Mouse (Mus musculus) thymus, adult 18-20 months (tissue): Measurements from ENCODE around the gene Peak1.
"Not testable (repeated sequence)": the region's sequence is repeated elsewhere in the genome, so short reads cannot be mapped to it uniquely, and the experiment has no call there.

Source experiments
- DNase-seq, 2 experiments: peaks; one replicate each; pipeline ENCODE4 v3.0.0; 2022; ENCODE audit warnings: mixed read lengths in 2 of 2

Peak1 gene

DNA sequence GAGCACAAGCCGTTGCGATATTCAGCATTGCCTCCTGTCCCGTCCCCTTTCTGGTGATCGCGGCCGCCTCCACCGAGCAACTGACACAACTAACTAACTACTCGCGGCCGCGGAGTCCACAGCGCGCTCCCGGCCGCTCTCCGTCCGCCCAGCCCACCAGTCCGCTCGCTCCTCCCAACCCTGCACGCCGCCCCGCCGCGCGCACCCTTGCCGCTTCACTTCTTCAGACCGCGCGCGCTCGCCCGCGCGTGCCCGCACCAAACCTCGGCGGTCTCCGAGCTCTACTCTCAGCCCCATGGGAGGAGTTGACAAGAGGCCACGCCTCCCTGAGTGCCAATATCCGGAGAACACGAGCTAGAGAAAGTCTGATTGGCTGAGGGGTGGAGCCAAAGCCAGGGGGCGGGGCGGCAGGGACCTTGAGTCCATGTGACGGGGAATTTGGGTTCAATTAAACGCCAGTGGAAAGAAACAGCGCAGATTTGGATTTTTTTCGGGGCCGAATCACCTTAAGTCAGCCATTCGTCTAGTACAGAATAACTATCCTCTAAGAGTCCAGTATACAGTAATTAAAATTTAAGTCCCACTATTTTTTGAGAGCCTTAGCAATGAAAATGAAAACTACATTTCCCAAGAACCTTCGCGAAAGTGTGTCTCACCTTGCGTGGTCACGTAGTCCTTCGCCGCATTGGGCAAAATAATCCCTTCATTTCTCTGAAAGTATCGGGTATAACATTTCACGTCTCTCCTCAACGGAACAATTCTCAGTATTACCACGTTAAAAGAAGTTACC, at the start of gene Peak1, which contains the start of gene Hmg20a:
Gene Peak1 (minus strand): TSS at position 120 of the 790 bp plus-strand sequence.
Gene Hmg20a (plus strand): TSS at position 662 of the 790 bp plus-strand sequence.
- peak; percentile 100 for DNase-seq

DNA sequence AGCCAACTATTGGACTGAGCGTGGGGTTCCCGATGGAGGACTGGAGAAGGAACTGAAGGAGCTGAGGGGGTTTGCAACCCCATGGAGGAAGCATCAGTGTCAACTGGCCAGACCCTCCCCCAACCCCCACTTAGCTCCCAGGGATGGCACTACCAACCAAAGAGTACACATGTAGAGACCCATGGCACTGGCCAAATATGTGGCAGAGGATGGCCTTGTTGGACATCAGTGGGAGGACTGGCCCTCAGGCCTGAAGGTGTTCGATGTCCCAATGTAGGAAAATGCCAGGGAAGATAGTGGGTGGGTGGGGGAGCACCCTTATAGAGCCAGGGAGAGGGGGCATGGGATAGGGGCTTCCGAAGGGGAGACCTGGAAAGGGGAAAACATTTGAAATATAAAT, 48.4 kb upstream of the Peak1 start:
- peak in 1 of 2 experiments; percentile 10 for DNase-seq

- DNase-seq: peak; percentile 45 to 69
Observed at GRCm38 (mm10) chr9:56464863-56465654, 47.2 kb upstream of the Peak1 start.

- no peak for DNase-seq
Observed at GRCm38 (mm10) chr9:56463686-56464515, 46.0 kb upstream of the Peak1 start.

DNA sequence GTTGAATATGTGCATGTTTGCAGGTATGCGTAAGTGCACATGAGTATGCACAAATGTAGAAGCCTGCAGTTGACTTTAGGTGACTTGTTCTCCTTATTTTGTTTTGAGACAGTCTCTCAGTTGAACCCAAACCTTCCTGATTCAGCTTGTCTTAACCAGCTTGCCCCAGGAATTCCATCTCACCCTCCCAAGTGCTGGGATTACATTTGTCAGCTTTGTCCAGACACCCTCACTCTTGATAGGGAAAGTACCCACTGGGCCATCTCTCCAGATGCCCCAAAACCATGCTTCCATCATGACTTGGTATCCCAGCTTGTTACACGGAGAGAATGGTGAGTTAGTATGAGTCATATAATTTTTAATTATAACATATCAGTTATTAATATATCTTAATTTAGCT, 45.2 kb upstream of the Peak1 start:
- DNase-seq: no peak

GRCm38 (mm10) chr9:56462606-56463005, 44.7 kb upstream of the Peak1 start:
- no peak for DNase-seq

GRCm38 (mm10) chr9:56460987-56461386, 43.1 kb upstream of the Peak1 start:
- no peak for DNase-seq

DNA sequence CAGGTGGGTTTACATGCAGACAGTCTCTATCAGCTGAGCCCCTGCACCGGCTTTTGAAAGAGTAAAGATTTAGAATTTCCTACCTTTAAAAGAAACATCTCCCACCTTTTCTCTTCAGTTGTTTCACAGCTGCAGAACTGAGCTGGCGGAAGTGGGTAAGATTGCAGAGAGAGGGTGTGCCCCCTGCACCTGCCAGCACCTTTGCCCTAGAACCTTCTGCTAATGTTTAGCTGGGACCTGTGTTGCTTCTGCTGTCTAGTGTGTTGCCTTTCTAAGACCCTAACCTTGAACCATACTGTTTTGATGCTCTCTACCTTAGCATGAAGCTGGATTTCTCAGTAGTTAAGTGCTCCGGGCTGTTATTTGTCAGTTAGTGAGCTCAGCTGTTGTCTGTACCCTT, 38.6 kb upstream of the Peak1 start:
- DNase-seq: peak in 1 of 2 experiments; percentile 19

- DNase-seq: no peak
Observed at GRCm38 (mm10) chr9:56453038-56453815, 35.4 kb upstream of the Peak1 start.

DNA sequence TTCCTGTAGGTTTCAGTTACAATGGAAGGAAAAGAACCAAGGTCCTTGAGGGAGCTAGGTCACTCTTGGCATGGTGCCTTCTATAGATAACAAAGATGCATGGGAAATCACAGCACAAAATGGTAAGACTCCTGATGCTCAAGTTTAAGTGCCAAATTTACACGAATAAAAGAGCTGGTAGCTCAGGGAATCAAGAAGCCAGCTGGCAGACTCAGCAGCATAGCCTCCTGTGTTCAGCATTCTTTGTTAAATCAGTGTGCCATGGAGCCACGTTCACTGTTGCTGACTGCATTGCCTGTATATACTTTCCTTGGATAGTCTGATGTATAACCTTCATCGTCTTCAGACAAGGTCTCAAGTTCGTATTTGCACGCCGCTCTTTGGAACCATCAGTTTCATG, 33.7 kb upstream of the Peak1 start:
- DNase-seq: no peak

GRCm38 (mm10) chr9:56439699-56440098, 21.8 kb upstream of the Peak1 start:
- DNase-seq: no peak

DNA sequence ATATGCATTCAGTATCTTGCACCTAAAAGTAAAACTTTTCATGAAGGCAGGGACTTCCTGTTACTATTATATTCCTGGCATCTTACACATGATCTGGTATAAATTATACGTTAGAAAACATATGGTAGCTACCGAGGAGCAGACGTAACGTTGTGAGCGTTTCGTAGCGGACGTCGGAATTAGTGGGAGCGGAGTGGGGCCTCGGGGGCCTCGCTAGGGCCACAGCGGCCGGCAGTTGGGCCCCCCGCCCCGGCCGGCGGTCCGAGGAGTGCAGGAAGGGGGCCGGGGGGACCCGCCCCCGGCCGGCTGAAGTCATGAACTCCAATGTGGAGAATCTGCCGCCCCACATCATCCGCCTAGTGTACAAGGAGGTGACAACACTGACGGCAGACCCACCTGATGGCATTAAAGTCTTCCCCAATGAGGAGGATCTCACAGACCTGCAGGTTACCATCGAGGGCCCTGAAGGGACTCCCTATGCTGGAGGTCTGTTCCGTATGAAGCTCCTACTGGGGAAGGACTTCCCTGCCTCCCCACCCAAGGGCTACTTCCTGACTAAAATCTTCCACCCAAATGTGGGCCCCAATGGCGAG, 19.5 kb upstream of the Peak1 start:
- not testable (repeated sequence) for DNase-seq

GRCm38 (mm10) chr9:56435821-56436526, 18.1 kb upstream of the Peak1 start:
- no peak for DNase-seq

GRCm38 (mm10) chr9:56424861-56425260, 7.0 kb upstream of the Peak1 start:
- DNase-seq: no peak

DNA sequence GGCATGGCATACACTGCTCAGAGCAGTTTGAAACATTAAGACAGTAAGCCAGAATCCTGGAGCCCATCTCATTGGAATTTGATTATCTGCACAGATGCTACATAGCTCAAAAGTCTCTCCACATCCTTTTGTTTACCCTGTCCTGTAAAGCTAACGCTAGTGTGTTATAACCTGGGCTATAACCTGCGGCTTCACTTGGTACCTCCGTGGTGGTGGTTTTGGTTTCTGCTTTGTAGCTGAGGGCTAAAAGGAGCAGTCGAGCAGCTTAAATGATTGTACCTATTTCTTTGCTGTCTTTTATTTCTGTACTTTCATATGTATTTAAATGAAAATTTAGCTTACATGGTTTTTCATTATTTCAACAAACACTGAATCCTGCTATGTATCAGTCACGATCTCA, 4.1 kb upstream of the Peak1 start:
- DNase-seq: no peak

GRCm38 (mm10) chr9:56420892-56421601, 3.2 kb upstream of the Peak1 start:
- no peak for DNase-seq

GRCm38 (mm10) chr9:56420236-56420635, 2.4 kb upstream of the Peak1 start:
- DNase-seq: no peak

DNA sequence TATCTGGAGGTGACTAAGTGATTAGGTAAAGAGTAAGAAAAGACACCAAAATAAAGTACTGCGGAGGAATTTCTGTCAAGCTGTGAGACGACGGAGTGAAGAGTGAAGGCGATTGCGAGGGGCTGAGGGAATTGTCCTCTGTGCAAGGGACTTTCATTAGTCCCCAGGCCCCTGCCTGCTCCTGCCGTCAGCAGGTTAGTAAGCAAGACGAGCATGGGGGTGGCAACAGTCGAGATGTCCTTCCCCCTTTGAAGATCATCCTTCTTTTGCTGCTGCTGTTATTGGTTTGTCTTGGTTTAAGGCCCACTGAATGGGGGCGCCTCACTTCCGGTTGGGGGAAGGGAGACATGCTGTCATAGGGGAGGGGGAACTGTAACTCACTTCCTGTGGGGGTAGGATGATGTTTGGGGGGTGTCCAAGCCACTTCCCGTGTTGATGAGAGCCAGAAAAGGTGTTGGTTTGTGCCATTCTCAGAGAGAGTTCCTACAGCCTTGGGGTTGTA, 922 bp upstream of the Peak1 start:
- peak; percentile 81 to 93 for DNase-seq

DNA sequence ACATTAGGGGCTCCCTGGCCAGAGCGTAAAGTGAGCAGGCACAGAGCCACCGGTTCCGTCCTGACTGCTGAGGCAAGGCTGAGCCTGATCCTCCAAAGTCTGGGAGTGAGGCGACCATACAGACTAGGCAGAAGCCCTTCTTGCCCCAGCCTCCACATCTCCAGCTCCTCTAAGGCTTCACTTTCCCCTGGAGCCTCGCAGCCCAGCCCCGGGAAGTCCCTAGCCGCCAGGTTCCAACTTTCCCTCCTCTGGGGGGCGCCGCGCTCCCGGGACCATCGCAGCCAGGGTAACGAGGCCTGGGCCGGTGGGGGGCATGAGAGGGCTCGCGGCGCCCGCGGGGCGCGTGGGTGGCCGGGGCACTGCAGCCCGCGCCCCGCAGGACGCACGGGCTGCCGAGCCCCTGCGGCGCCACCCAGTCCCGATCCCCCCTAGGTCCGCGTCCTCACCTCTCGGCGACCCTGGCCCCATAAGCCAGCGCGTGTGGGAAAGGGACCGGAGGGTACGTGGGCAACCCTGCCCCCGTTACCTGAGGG, 386 bp downstream of the Peak1 start:
- peak; percentile 76 to 81 for DNase-seq
